Mouse (Mus musculus) lung, postnatal 4 days (tissue): ENCODE measurements around the gene Osmr.
A peak's percentile ranks its signal among the peaks of the same experiment; 100 is the strongest.
"Not testable (repeated sequence)": the region's sequence is repeated elsewhere in the genome, so short reads cannot be mapped to it uniquely, and the experiment has no call there.

Source experiments
- DNase-seq, 2 experiments: peaks; one replicate each; pipeline ENCODE4 v3.0.0; 2021

Osmr gene

GRCm38 (mm10) chr15:6861617-6862016, 13.2 kb downstream of the Osmr start:
- peak in 1 of 2 experiments; percentile 70 for DNase-seq

- no peak for DNase-seq
Observed at GRCm38 (mm10) chr15:6859781-6860180, 15.0 kb downstream of the Osmr start.

- DNase-seq, result no peak
Observed at GRCm38 (mm10) chr15:6858871-6859270, 15.9 kb downstream of the Osmr start.

GRCm38 (mm10) chr15:6857270-6857905, 17.4 kb downstream of the Osmr start:
- DNase-seq, result no peak

GRCm38 (mm10) chr15:6849851-6850250, 24.9 kb downstream of the Osmr start:
- no peak for DNase-seq

- no peak for DNase-seq
Observed at GRCm38 (mm10) chr15:6840199-6840598, 34.6 kb downstream of the Osmr start.

GRCm38 (mm10) chr15:6815807-6816206, 59.0 kb downstream of the Osmr start:
- no peak for DNase-seq

GRCm38 (mm10) chr15:6801212-6801611, 73.6 kb downstream of the Osmr start:
- not testable (repeated sequence) for DNase-seq

- no peak for DNase-seq
Observed at GRCm38 (mm10) chr15:6792846-6793245, 81.9 kb downstream of the Osmr start.

GRCm38 (mm10) chr15:6791648-6792047, 83.1 kb downstream of the Osmr start:
- DNase-seq, result peak in 1 of 2 experiments; percentile 56

GRCm38 (mm10) chr15:6790011-6790410, 84.8 kb downstream of the Osmr start:
- DNase-seq, result peak; percentile 12 to 31

GRCm38 (mm10) chr15:6787236-6787635, 87.5 kb downstream of the Osmr start:
- no peak for DNase-seq

- DNase-seq, result no peak
Observed at GRCm38 (mm10) chr15:6786212-6786611, 88.6 kb downstream of the Osmr start.

- no peak for DNase-seq
Observed at GRCm38 (mm10) chr15:6772265-6772664, 102.5 kb downstream of the Osmr start.
